Comparison of ENCODE assay signal across 20 mouse cellular contexts in the genomic region with DNA sequence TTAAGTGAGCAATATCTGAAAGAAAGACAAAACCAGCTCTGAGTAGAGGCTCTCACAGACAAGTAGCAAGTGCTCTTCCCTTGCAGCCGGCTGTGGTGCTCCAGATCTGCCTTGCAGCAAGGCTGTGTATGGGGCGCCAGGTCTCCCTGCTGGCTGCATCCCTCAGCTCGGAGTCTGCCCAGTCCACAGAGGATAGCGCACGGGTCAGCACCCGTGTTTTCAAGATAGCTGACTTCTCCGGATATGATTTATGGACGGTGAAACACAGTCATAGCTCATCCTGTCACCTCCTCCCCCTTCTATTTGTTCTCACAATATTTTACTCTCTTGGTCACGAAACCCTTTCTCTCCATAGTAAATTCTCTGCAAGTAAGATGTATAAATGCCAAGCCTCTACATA.
DNase-seq lines count a peak whose midpoint lies in the region; ATAC-seq and TF ChIP-seq lines count a peak whose summit lies in the region.
"Had no signal": no experiment of that assay in that cellular context is flagged by ENCODE, and none has a peak within 500 bp of the region (broad histone marks: within the 10 kb centered on the region; RNA-seq: fewer than 3 reads in every experiment).

No protein-coding gene starts in this region.

- DNase-seq in adrenal gland, postnatal 14 days, result peak; percentile 37
- no peak for DNase-seq in adrenal gland, adult 18-20 months (ENCODE audit: low spot score in 2 of 2)
- DNase-seq in hindbrain, embryonic 10.5 days (ENCODE audit: low spot score), result no peak
- no peak for DNase-seq in hindbrain, embryonic 11.5 days (ENCODE audit: low spot score)
- DNase-seq in kidney, postnatal 0 days (ENCODE audit: low spot score), result peak; percentile 36
- no peak for DNase-seq in kidney, postnatal 36 days
- peak; percentile 9 for DNase-seq in NIH3T3 (ENCODE audit: low read depth)
- DNase-seq in thymus, postnatal 14 days, result no peak
- DNase-seq: cerebellum, adult 11 months; cerebellum, adult 9-11 months; gastrocnemius, postnatal 36 days; heart, adult 2 months; heart, postnatal 36 days; left cerebral cortex, postnatal 4 days; lung, embryonic 14.5 days had no signal

- TF ChIP-seq CTCF in kidney, postnatal 0 days (IDR thresholded peaks at IDR 0.05; ENCODE audit: low read depth), result no peak

- no peaks in the 10 kb centered on the region for H3K27me3 ChIP-seq in hindbrain, embryonic 10.5 days (ENCODE audit: insufficient read depth, poor library complexity, severe bottlenecking)
- H3K27me3 ChIP-seq in hindbrain, embryonic 11.5 days (ENCODE audit: control insufficient read depth, insufficient read depth, low read length), result no peaks in the 10 kb centered on the region
- H3K27me3 ChIP-seq in kidney, postnatal 0 days (ENCODE audit: insufficient read depth, low read length), result no peaks in the 10 kb centered on the region
- H3K27me3 ChIP-seq: heart, embryonic 15.5 days; limb, embryonic 15.5 days; midbrain, embryonic 13.5 days had no signal

- H3K4me1 ChIP-seq in hindbrain, embryonic 10.5 days (replicated peaks), result peaks cover 12% of the 10 kb centered on the region; the same call in 1 of the 2 replicates
- no peaks in the 10 kb centered on the region for H3K4me1 ChIP-seq in hindbrain, embryonic 11.5 days (replicated peaks; ENCODE audit: control insufficient read depth, insufficient read depth, low read length)
- no peaks in the 10 kb centered on the region for H3K4me1 ChIP-seq in kidney, postnatal 0 days (replicated peaks; ENCODE audit: insufficient read depth, low read length)
- H3K4me1 ChIP-seq: limb, embryonic 15.5 days; midbrain, embryonic 13.5 days had no signal

- H3K9ac ChIP-seq in hindbrain, embryonic 11.5 days (ENCODE audit: low read depth, low read length), result no peak overlapping the region
- no peak overlapping the region for H3K9ac ChIP-seq in kidney, postnatal 0 days (ENCODE audit: low read depth, low read length)
- H3K9ac ChIP-seq: heart, embryonic 15.5 days; limb, embryonic 15.5 days; liver, embryonic 14.5 days; lung, embryonic 14.5 days; midbrain, embryonic 13.5 days had no signal

- no peaks in the 10 kb centered on the region for H3K36me3 ChIP-seq in hindbrain, embryonic 10.5 days
- no peaks in the 10 kb centered on the region for H3K36me3 ChIP-seq in hindbrain, embryonic 11.5 days (ENCODE audit: control insufficient read depth, insufficient read depth, low read length)
- H3K36me3 ChIP-seq in kidney, postnatal 0 days (ENCODE audit: insufficient read depth, low read length), result no peaks in the 10 kb centered on the region
- H3K36me3 ChIP-seq: embryonic facial prominence, embryonic 10.5 days; heart, embryonic 15.5 days; limb, embryonic 15.5 days had no signal

- 0 out of 2 replicates have a peak overlapping the region, but pooled peaks have one; percentile 12 for H3K27ac ChIP-seq in hindbrain, embryonic 10.5 days
- no peak overlapping the region for H3K27ac ChIP-seq in hindbrain, embryonic 11.5 days (ENCODE audit: low read depth, low read length)
- H3K27ac ChIP-seq in kidney, postnatal 0 days, result no peak overlapping the region
- H3K27ac ChIP-seq: embryonic facial prominence, embryonic 10.5 days; heart, adult 2 months; heart, embryonic 15.5 days; limb, embryonic 15.5 days; liver, embryonic 14.5 days; midbrain, embryonic 13.5 days had no signal

- ATAC-seq in hindbrain, embryonic 11.5 days (ENCODE audit: low FRiP score), result no peak
- ATAC-seq in kidney, postnatal 0 days (replicated peaks; ENCODE audit: low FRiP score, low read depth), result no peak
- ATAC-seq: midbrain, embryonic 13.5 days had no signal

- no peak overlapping the region for H3K4me2 ChIP-seq in hindbrain, embryonic 11.5 days (replicated peaks; ENCODE audit: low read depth, low read length)
- H3K4me2 ChIP-seq in kidney, postnatal 0 days (ENCODE audit: low read length), result no peak overlapping the region
- H3K4me2 ChIP-seq: heart, embryonic 15.5 days; limb, embryonic 15.5 days; lung, embryonic 14.5 days; midbrain, embryonic 13.5 days had no signal

- peaks cover 8% of the 10 kb centered on the region; the same call in 1 of the 2 replicates for H3K9me3 ChIP-seq in hindbrain, embryonic 10.5 days
- no peaks in the 10 kb centered on the region for H3K9me3 ChIP-seq in hindbrain, embryonic 11.5 days (ENCODE audit: control insufficient read depth, low read length)
- no peaks in the 10 kb centered on the region; the same call in 1 of the 2 replicates for H3K9me3 ChIP-seq in kidney, postnatal 0 days (replicated peaks; ENCODE audit: low read length)
- H3K9me3 ChIP-seq: embryonic facial prominence, embryonic 10.5 days; heart, embryonic 15.5 days; limb, embryonic 15.5 days; midbrain, embryonic 13.5 days had no signal

- H3K4me3 ChIP-seq in hindbrain, embryonic 10.5 days, result no peak overlapping the region
- no peak overlapping the region for H3K4me3 ChIP-seq in hindbrain, embryonic 11.5 days (ENCODE audit: low read depth, low read length)
- no peak overlapping the region for H3K4me3 ChIP-seq in kidney, postnatal 0 days (replicated peaks; ENCODE audit: low read depth, low read length)
- H3K4me3 ChIP-seq: embryonic facial prominence, embryonic 10.5 days; heart, adult 2 months; heart, embryonic 15.5 days; limb, embryonic 15.5 days; midbrain, embryonic 13.5 days had no signal

- 77% methylated on average over 9 of the region's 9 CpGs for WGBS in hindbrain, embryonic 10.5 days
- 70% methylated on average over 9 of the region's 9 CpGs for WGBS in hindbrain, embryonic 11.5 days
- WGBS in kidney, postnatal 0 days, result 16% methylated on average over 9 of the region's 9 CpGs

Comparison
In these comparisons a context has a peak if more than half of its experiments do, and no peak if none do; other contexts are left out.
1. DNase-seq: peak in adrenal gland, postnatal 14 days (single experiment), kidney, postnatal 0 days (single experiment) and NIH3T3 (single experiment); none in adrenal gland, adult 18-20 months (0 of 2), hindbrain, embryonic 10.5 days (single experiment), hindbrain, embryonic 11.5 days (single experiment), kidney, postnatal 36 days (0 of 2) and thymus, postnatal 14 days (single experiment).